Mouse (Mus musculus) embryonic fibroblast, embryonic 13.5 days (primary cell): ENCODE measurements around the gene Rgs13.

ENCODE experiments used
- CTCF ChIP-seq: IDR thresholded peaks from 2 replicates; pipeline ENCODE4 v1.5.1; 2011; ENCODE audit warnings: mild to moderate bottlenecking, control low read depth, low read length, moderate library complexity, borderline replicate concordance; ENCODE audit not compliant: insufficient read depth
- POLR2A ChIP-seq: IDR thresholded peaks from 2 replicates; pipeline ENCODE4 v1.6.1; 2011; ENCODE audit warnings: low read depth, mild to moderate bottlenecking, control low read depth, low read length, moderate library complexity

DNA sequence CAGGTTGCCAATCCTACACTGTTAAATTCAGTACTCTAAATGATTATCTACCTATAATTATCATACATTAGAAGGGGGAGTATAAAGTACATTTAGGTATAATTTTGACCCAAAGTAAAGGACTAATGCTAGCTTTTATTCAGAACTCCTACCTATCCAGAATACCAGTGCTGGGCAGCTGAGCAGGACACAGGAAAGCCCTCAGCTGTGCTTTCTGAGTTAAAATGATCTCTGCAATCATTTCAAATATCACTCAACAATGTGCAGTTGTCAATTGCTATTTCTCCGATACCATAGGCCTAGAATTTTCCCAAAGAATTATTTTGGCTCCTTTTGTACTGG, 25.0 kb downstream of the Rgs13 start:
- no peak for TF ChIP-seq CTCF
- TF ChIP-seq POLR2A, result no peak
